Mouse (Mus musculus) thymus, adult 18-20 months (tissue): ENCODE data around the gene Pnpla1.
A peak's percentile ranks its signal among the peaks of the same experiment; 100 is the strongest.

ENCODE experiments used
- DNase-seq, 2 experiments: peaks; one replicate each; pipeline ENCODE4 v3.0.0; 2022; ENCODE audit warnings: mixed read lengths in 2 of 2

Gene Pnpla1

DNA sequence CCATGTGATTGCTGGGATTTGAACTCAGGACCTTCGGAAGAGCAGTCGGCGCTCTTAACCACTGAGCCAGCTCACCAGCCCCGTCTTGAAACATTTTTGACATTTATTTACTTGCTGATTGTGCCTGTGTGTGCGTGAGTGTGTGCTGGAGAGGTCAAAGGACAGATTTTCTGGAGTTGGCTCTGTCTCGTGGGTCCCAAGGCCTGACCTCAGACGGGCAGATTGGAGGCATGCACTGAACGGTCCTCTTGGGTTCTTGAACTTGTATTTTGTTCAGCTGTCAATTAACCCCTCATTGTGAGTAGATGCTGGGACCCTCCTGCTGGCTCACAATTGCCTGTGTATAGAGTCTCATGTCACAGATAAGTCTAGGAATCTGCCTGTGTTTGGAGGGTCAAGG is 28.1 kb downstream of the Pnpla1 start:
- DNase-seq, result no peak

DNA sequence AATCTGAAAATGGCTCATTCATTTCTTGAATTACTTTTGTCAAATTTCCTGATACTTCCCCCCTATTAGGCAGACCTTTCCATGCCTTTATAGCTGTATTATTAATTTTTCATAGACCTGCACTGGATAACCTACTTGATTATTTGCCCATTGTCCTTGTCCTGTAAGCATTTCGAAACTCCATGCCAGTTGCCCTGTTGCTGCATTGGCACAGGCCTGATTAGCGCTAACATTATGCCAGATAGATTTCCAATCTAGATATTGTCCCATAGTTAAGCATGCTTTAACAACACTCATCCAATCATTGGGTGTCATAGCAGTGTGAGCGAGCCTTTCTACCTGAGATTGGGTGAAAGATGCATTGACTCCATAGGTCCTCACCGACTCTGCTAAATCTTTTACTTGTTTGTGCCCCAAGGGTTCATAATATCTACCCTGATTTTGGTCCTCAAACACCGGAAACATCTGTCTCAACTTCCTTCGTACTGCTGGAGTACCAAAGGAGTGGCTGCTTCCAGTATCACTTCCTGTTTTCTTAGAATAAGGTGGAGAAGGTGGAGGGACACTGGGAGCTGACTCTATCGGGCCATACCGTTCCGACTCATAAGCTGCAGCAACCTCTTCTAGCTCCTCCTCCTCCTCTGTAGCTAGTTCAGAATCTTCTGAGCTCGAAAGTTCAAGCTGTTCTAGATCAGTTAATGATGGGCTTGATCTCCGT is 36.0 kb downstream of the Pnpla1 start:
- no peak for DNase-seq

DNA sequence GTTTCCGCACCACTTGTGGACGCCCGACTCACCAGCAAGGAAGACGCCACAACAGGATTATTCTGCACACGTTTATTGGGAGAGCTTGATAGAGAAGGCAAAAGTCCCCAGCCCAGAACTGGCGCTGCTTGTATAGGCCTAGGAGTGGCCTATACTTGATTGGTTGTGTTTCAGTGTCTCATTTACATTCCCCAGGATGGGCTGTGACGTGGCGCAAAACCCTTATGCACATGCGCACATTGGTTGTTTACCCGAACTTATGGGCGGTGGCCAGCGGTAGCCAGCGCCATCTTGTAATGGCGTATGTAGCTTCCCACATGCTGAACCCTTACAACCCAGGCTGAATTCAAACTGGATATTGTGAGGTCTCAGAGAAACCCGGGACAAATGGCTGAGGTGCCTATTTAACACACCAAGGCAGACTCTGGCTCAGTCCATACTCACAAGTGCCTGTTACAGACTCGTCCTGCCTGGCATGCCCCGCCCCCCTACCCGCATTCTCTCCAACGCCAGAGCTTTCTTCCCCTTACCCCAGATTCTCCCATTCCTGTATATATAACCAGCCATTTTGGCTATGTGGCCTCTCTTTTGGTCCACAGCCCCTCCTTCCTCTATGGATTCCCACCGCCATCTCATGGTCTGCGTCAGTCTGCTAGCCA is 37.1 kb downstream of the Pnpla1 start:
- DNase-seq, result no peak

DNA sequence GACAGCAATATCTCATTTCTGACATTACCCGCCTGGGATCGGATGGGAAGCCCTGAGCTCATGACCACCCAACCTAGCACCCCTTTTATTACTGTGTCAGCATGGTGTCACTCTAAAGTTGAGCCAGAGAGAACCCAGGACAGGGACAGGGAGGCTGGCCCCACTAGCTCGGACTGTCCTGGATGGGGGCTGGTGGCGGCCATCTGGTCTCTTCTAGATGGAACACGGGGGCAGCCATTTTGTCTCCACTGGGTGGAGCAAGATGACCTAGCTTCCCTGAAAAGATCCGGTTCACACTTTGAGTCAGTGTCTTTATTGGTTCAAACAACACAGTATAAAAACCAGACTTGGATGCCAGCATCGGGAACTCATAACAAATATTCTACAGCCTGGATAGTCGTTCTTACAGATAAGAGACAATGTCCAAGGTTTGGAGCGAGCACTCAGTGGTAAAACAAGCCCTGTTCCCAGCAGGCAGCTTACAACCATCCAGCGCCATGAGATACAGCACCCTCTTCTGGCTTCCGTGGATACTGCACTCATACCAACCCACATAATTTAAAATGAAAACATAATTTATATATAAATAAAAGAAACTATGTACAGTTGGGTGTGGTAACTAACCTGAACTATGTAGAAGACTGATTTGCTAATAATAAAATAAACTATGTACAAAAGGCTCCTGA is 38.0 kb downstream of the Pnpla1 start:
- no peak for DNase-seq

DNA sequence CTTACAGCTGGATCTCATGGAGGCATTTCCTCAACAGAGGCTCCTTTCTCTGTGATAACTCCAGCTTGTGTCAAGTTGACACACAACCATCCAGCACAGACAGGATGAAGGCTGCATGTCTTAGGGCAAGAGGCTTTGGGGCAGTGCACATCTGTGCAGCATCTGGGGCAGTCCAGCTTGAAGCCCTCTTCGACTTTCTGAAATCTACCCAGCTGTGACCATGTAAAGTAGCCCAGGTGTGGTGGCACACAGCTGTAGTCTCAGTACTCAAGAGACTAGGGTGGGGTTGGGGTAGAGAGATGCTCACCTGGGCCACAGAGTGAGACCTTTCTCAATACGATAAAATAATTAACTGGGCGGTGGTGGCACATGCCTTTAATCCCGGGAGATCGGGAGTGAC is 39.6 kb downstream of the Pnpla1 start:
- no peak for DNase-seq

DNA sequence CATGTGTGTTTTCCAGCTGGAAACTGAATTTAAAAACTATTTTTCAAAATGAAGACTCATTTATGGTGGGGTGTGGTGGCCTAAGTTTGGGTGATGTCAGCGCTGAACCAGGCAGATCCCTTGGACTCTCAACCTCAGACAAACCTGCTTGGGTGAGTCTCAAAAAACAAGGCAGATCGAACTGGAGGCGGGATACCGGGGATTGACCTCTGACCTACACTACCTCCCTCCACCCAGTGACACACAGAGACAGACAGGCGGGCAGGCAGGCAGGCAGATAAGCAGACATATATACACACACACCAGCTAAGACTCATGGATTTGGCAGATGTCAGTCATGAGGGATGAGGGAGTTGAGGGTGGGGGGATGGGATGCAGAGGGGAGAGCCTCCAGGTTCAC is 40.0 kb downstream of the Pnpla1 start:
- DNase-seq, result no peak

DNA sequence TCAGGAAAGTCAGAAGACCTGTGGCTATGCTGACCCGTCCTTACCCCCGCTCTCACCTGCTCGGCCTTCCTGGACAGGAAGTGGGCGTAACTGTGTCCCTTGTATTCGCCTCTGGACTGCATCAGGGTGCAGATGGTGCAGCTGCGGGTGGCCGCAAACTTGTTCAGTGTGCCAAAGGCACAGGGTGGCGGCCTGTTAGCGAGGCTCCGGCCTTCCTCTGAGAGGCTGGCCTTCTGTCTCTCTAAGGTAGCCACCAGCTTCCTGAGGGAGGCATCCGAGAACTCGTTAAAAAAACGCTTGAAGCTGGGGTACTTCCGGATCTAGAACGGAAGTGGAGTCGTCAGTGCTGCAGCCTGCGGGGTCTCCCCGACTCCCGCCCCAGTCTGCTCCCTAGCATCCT is 41.2 kb downstream of the Pnpla1 start:
- DNase-seq, result no peak

DNA sequence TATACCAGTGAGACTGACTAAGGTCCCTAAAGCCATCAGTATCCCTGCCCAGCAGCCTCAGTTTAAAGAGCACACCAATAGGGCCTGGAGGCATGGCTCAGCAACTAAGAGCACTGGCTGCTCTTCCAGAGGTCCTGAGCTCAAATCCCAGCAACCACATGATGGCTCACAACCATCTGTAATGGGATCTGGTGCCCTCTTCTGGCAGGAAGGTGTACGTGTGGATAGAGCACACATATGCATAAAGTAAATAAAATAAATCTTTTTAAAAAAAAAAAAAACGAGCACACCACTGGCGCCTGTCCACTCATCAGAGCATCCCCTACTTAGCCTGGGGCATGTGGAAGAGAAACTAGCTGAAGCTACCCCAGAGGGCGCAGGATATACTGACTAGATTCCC is 43.3 kb downstream of the Pnpla1 start:
- no peak for DNase-seq

DNA sequence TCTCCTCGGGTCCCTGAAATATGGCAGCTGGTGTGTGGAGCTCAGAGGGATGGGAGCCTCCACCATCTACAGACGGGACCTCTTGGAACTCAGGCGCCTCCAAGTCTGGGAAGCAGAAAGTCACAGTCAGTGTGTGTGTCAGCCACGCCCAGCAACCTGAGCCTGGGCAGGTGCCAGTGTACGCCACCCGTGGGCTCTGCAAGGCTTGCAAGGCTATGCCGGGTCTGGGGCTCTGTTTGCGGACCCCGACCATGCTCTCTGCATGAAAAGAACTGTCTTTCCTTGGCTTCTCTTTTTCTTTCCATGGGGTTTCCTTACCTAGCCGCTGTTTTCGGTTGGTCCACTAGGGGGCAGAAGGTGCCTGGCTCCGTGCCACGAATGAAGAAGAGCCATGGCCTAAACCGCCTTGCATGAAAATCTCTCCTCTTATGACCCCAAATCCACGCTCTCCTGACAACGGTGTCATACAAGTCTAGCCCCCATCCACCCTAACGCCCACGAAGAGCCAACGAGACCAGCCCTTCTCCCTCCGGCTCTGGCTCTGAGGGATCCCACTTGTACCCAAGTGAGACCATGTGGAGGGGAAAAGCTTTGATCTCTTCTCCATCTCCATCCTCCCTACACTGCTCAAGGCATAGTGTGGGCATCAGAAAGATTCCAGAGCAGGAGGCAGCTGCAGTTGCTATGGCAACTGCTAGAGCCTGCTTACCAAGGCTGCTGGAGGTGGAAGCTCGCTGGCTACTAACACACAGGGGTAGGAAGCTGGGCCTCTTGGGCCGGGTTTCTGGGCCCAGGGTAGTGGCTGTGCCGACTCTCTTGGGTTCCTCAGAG is 46.5 kb downstream of the Pnpla1 start:
- no peak for DNase-seq

DNA sequence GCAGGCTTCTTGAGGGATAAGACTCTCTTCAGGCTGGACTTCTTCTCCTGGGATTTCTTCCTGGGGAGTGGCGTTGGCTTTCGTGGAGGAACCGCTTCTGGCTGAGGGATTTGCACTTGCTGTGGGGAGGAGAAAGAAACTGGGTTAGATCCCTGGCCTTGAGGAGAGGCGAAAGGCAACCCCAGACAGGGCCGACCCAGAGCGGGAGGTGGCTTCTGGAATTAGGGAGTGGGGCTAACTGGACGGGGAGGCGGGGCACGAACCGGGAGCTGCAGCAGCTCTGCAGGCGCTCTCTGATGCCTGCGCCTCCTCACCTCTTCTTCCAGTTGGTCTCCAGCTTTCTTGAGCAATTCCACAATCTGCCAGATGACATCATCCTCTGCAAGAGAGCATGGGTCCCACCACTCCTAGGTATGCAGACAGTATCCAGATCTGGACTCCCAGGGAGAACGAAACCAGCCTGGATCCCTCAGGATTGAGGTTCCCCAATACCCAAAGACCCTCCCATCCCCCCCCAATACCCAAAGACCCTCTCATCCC is 47.2 kb downstream of the Pnpla1 start:
- DNase-seq, result no peak

DNA sequence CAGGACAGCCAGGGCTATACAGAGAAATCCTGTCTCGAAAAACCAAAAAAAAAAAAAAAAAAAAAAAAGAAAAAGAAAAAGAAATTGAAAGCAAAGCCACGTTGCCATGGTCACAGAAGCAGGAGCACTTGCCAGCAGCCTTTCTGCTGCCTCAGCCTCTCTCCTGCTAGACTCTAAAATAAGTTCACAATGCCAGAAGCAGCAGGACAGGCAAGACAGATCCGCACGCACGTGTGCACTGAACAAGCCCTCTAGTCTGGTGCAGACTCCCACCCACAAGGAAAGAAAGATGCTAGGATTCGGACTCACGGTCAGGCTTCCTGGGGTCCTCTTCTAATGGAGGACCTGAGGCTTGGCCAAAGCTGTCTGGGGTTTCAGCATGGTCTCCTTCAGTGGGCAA is 49.7 kb downstream of the Pnpla1 start:
- no peak for DNase-seq

DNA sequence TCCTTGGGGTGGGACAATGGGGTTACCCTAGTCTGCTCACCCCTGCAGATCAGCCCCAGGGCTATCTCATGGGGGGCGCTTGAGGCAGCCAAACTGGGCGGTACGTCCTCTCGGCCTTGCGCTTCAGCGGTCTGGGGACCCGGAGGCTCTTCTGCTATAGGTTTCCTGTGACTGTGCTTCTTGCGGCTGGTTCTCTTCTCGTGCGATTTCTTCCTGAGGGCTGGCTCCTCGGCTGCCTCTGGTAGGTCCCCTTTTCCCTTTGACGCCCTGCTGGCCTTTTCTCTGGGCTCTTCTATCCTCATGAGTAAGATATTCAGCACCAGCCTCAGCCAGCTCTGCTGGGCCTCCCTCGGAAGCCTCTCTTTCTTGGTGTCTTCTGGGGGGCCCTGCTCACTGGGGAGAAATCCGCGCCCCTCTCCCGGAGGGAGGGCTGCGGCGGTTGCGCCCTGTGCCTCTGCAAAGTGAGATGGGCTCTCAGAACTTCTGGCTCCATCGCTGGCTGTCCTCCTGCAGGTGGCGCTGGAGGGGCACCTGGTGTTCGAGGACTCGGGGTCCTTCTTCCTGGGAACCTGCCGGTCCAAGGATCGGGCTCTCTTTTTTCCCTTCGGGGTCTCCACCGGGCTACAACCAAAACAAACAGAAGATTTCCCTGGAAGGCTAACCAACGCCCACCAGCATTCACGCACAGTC is 51.2 kb downstream of the Pnpla1 start:
- DNase-seq, result peak; percentile 29 to 43

DNA sequence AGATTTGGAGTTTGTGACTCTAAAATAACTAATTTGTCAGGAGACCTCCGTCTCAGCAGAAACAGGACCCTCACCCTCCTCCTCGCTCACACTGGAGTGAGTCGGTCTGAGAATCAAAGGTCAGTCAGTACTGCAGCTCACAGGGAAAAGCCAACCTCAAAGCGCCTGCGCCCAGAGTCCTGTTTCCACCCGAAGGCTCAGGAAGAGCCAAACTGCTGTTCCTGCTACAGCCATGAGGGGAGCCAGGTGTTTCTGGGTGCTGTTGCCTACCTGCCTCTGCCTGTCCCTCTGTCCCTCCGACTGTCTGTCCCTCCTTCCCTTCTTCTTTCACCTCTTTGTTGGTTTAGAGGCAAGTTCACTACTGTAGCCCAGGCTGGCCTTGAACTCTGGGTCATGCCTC is 51.9 kb downstream of the Pnpla1 start:
- no peak for DNase-seq

DNA sequence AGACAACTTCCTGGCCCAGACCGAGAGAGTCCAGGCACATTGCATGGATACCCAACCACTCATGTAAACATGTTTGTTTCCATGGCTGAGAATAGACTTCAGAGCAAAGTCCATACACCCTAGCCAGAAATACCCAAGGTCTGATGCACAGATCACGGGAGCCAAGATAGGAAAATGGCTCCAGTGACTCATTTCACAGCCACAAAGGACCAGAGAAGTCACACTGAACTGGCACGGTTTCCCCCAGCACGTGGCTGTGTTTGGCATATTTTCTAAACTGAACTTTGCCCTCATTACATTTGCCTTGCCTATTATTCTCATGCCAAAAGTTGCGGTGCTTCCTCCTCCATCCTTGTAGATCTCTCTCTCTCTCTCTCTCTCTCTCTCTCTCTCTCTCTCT is 55.0 kb downstream of the Pnpla1 start:
- DNase-seq, result no peak

DNA sequence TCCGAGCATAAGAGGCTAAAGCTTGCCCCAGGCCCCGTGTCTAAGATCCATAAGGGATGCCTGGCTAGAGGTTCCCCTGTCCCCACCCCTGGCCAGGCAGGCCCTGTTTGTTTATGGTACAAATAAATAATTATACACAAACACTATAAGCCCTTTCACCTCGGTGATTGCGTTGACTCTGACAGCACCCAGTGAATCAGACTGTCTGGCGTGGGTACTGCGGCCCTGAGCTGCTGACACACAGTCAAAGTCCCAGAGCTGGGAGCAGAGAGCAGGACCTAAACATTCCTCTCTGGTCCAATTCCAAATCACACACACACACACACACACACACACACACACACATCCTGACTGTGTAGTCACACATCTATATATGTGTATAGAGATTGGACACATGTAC is 55.7 kb downstream of the Pnpla1 start:
- DNase-seq, result no peak

DNA sequence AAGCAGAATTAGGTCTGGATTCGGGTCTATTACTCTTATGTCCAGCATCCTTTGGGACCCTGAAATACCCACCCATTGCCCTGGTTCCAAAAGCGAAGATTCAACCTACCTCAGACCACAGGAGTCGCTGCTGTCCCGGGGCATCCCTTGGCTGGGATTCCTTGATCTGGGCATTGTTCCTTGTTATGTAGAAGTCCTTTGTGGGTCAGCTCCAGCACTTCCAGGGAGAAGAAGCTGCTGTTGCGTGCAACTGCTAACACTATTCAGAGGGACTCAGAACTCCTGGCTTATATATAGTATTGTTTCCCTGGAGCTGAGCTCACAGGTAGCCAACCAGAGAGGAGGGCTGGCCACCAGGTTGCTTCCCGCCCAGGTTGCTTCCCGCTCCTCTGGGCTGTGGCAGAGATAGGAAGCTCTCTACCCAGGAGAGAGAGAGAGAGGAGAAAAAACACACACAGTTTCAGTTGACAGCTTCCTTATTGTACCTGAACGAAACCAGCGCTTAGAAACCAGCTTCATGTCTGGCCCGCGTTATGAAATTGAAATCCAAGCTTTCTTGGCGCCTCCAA is 56.9 kb downstream of the Pnpla1 start, which contains the start of gene 4930539E08Rik:
Gene 4930539E08Rik, minus strand, starts transcription at position 265 of the 569 bp plus-strand sequence.
- DNase-seq, result no peak

DNA sequence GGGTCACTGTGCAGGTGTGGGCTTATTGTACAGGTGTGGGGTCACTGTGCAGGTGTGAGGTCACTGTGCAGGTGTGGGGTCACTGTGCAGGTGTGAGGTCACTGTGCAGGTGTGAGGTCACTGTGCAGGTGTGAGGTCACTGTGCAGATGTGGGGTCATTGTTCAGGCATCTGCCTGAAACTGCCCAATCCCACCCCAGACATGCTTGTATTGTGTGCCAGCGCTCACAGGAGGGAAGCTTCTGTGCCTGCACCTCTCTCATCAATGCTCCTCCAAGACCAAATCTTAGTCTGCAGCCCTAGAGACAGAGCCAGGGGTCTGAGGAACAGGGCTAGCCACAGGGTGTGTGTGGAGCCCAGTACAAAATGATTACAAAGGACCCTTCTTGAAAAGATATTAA is 58.3 kb downstream of the Pnpla1 start:
- no peak for DNase-seq

DNA sequence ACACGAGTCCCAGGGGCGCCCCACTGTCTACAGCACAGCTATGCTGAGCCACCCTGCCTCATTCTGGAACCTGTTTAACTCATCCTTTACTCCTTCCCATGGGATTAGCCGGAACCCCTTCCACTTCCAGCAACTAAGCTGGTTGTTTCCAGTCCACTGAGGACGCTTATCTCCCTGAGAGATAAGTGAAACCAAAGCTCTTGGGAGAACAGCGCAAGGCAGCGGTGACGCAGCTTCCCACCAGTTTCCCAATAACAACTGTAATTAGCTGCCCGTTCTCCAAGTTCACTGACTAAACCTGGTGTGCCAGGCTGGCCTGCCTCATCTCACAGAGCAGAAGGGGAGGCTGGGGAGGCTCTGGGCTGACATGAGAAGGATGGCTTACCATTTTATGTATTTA is 62.9 kb downstream of the Pnpla1 start:
- DNase-seq, result no peak

DNA sequence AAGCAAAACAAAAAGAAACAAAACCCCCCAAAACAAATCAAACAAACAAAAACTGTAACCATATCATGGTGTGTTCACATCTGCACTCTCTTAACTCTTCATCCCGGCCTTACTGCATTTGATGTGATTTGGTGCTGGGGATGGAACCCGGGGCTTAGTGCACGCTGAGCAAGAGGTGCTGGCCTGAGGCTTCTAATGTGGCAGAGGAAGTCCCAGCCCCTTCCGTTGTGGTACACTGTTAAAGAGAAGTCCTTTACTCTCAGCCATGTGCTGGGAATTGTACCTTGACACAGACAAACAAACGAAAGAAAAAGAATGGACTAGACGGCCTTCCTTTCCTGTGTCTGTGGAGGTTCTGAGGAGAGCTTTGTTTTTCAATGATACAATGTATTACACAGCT is 63.9 kb downstream of the Pnpla1 start:
- DNase-seq, result no peak

DNA sequence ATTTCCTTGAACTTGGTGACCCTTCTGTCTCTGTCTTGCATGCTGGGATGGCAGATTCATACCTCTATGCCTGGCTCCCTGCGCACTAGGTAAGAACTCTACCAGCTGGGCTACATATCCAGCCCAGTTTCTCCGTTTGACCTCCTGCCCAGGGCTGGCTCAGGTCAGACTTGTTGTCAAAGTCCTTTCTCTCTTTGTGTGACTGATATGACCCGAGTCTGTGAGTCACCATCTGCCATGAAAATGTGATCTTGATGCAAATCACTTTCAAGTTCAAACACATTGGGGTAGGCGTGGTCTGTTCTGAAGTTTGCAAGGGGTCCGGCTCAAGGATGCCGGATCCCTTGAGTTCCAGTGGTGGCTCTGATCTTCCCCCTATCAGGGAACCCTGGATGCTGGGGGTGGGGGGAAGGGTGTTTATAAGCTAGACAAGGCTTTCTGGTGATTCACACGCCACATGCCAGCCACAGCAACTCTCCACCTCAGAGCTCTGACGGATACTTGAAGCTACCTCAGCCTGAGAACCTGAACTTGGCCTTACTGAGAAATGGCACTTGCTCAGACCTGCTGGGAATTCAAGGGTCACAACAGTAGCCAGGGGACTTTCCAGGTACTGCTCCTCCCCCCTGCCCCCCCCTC is 66.9 kb downstream of the Pnpla1 start:
- DNase-seq, result no peak

DNA sequence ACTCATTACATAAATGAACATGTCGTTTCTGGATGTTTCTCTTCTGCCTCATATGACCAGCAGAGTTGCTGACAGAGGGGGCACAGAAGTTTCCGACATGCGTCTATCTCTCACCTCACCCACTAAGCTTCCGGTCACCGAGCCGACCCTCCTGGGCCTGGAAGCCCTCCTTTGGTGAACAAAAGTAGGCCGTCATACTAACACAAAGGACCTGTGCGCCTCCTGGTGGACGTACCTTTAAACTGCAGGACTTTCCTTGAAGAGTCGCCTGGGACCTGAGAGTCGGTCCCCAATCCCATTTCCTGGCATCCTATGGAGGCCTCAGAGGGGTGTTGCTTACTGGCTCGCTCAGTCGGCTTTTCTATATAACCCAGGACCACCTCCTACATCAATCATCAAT is 68.2 kb downstream of the Pnpla1 start:
- peak; percentile 36 to 63 for DNase-seq
